Mouse (Mus musculus): Measurements from ENCODE around the gene Trim38.

The Trim38 gene

DNA sequence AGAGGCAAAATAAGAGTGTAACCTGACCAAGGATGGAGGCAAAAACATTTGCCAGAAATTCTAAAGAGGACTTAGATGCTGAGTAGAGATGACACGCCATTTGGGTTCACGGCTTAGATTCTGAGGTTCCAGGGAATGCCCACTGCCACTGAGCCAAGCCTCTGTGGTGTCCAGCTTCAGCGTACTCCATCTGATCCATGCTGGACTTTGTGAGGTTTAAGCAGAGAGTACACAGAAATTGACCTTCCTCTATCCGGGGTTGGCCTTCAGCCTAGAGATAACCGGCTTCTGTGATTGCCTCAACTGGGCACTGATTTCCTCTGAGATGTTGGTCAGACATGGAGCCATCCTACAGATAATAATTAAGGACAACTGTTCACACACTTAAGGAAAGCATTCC, 66.9 kb downstream of the Trim38 start:
- DNase-seq (ENCODE audit: low spot score in 2 of 2): no peak

DNA sequence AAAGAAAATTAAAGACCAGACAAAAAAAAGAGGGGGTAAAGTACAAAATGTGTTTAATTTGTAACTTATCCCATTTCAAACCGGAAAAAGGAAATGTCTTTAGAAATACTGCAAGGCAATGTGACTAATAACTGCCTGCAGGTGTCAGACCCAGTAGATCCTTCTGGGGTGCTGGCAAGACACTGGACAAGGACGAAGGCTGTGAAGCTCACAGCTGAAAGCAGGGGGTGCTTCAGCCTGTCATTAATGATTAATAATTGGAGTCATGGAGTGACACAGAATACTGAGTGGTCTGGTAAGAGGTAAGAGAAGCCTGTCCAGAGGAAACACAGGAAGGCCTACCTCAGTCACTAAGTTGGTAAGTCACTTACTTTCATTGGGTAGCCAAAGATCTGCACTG, 69.6 kb downstream of the Trim38 start, which contains the start of gene Slc17a3:
Gene Slc17a3 (plus strand): TSS at position 127 of the 400 bp plus-strand sequence.
- DNase-seq (ENCODE audit: low spot score in 2 of 2): no peak

Measured in frontal cortex, postnatal 14 days (tissue).